ENCODE assay signal across 18 mouse cellular contexts in genomic region chr12:96771222-96771621, GRCm38 (mm10).
"Had no signal": no experiment of that assay in that cellular context is flagged by ENCODE, and none has a peak within 500 bp of the region (broad histone marks: within the 10 kb centered on the region; RNA-seq: fewer than 3 reads in every experiment).

No protein-coding gene starts in this region.

- H3K9me3 ChIP-seq: lung, embryonic 15.5 days; megakaryocyte, embryonic 14.5 days; midbrain, embryonic 13.5 days; midbrain, embryonic 15.5 days; neural tube, embryonic 12.5 days; stomach, embryonic 15.5 days had no signal

- DNase-seq: liver, postnatal 0 days; lung, adult 2 months; lung, postnatal 14 days; lung, postnatal 36 days; right cerebral cortex, postnatal 14 days; thymus, adult 2 months; thymus, postnatal 25 days; thymus, postnatal 4 days had no signal

- H3K4me2 ChIP-seq: lung, embryonic 15.5 days; midbrain, embryonic 11.5 days; midbrain, embryonic 13.5 days; midbrain, embryonic 15.5 days; neural tube, embryonic 12.5 days; stomach, embryonic 15.5 days had no signal

- H3K9ac ChIP-seq: liver, postnatal 0 days; lung, embryonic 15.5 days; midbrain, embryonic 13.5 days; midbrain, embryonic 15.5 days; neural tube, embryonic 12.5 days; stomach, embryonic 15.5 days had no signal

- H3K27me3 ChIP-seq: lung, embryonic 15.5 days; megakaryocyte, embryonic 14.5 days; midbrain, embryonic 13.5 days; midbrain, embryonic 15.5 days; neural tube, embryonic 12.5 days; stomach, embryonic 15.5 days had no signal

- H3K4me3 ChIP-seq: lung, embryonic 15.5 days; megakaryocyte, embryonic 14.5 days; midbrain, embryonic 13.5 days; midbrain, embryonic 15.5 days; neural tube, embryonic 12.5 days; stomach, embryonic 15.5 days had no signal

- H3K36me3 ChIP-seq: lung, embryonic 15.5 days; midbrain, embryonic 13.5 days; midbrain, embryonic 15.5 days; neural tube, embryonic 12.5 days; stomach, embryonic 15.5 days had no signal

- ATAC-seq: liver, postnatal 0 days; lung, postnatal 0 days; midbrain, embryonic 13.5 days; midbrain, embryonic 15.5 days had no signal

- H3K27ac ChIP-seq: lung, embryonic 15.5 days; macrophage; midbrain, embryonic 13.5 days; midbrain, embryonic 15.5 days; neural tube, embryonic 12.5 days; stomach, embryonic 15.5 days; stomach, postnatal 0 days had no signal

- H3K4me1 ChIP-seq: lung, embryonic 15.5 days; megakaryocyte, embryonic 14.5 days; midbrain, embryonic 13.5 days; midbrain, embryonic 15.5 days; neural tube, embryonic 12.5 days; stomach, embryonic 15.5 days had no signal
